Mouse (Mus musculus) ES-E14 (cell line): Measurements from ENCODE around the gene Ttl. TPM values are rescaled to one million over a fixed set of nuclear protein-coding genes. Genes with fewer than 3 reads are reported as not detected.

Experiments used
- DNase-seq: peaks from one replicate; pipeline ENCODE4 v3.0.0-alpha.2; 2013; ENCODE audit warnings: low read depth, low spot score
- H3K27ac ChIP-seq: 2 replicates; pipeline ENCODE4 v1.5.1; 2012; ENCODE audit warnings: low read depth, mild to moderate bottlenecking, low read length, moderate library complexity, mixed read lengths; ENCODE audit not compliant: poor library complexity, insufficient read depth, severe bottlenecking
- H3K36me3 ChIP-seq: 2 replicates; pipeline ENCODE4 v1.6.1; 2012; ENCODE audit warnings: mild to moderate bottlenecking, low read length, moderate library complexity, mixed read lengths; ENCODE audit not compliant: control insufficient read depth, poor library complexity, insufficient read depth, severe bottlenecking
- H3K4me1 ChIP-seq, 2 experiments: fragments of 150-350 bp in 1 of 2; sonication (generic) in 1 of 2; 2 replicates each; pipeline ENCODE4 v1.6.1; 2012; ENCODE audit warnings: low read length in 2 of 2, mild to moderate bottlenecking in 1 of 2, mixed read lengths in 1 of 2; ENCODE audit not compliant: control insufficient read depth in 2 of 2, insufficient read depth in 2 of 2, poor library complexity in 1 of 2
- H3K4me3 ChIP-seq, 2 experiments: fragments of 150-350 bp in 1 of 2; sonication (generic) in 1 of 2; 2 replicates each; pipeline ENCODE4 v1.5.1; 2012; ENCODE audit warnings: low read length in 2 of 2, low read depth in 1 of 2, mild to moderate bottlenecking in 1 of 2, mixed read lengths in 1 of 2; ENCODE audit not compliant: insufficient read depth in 1 of 2, poor library complexity in 1 of 2, severe bottlenecking in 1 of 2
- H3K9ac ChIP-seq: 2 replicates; pipeline ENCODE4 v1.6.1; 2012; ENCODE audit warnings: low read depth, mild to moderate bottlenecking, low read length, mixed read lengths; ENCODE audit not compliant: poor library complexity, insufficient read depth, severe bottlenecking
- H3K9me3 ChIP-seq: fragments of 150-350 bp; sonication (generic); 2 replicates; pipeline ENCODE4 v1.6.1; 2012; ENCODE audit warnings: low read depth, mild to moderate bottlenecking, low read length; ENCODE audit not compliant: control insufficient read depth, insufficient read depth
- CHD2 ChIP-seq: IDR thresholded peaks from 2 replicates; pipeline ENCODE4 v1.6.1; 2014; ENCODE audit warnings: mild to moderate bottlenecking, low read depth, low read length, inconsistent platforms
- HCFC1 ChIP-seq: IDR thresholded peaks from 2 replicates; pipeline ENCODE4 v1.6.1; 2012; ENCODE audit warnings: low read length, inconsistent platforms, borderline replicate concordance; ENCODE audit not compliant: insufficient read depth
- MAFK ChIP-seq: IDR thresholded peaks from 2 replicates; pipeline ENCODE4 v1.6.1; 2014; ENCODE audit warnings: mild to moderate bottlenecking, low read depth, low read length, inconsistent platforms; ENCODE audit not compliant: insufficient read depth
- ZC3H11A ChIP-seq: IDR thresholded peaks from 2 replicates; pipeline ENCODE4 v1.6.1; 2012; ENCODE audit warnings: low read depth, mild to moderate bottlenecking, inconsistent platforms, low read length, borderline replicate concordance
- ZNF384 ChIP-seq: IDR thresholded peaks from 2 replicates; pipeline ENCODE4 v1.6.1; 2012; ENCODE audit warnings: low read depth, low read length, inconsistent platforms
- in situ Hi-C, 2 experiments: fragments of 600-800 bp; cut with MboI; formaldehyde crosslinking; loops; one replicate each; pipeline ENCODE4 v1.15.1; 2025; ENCODE audit warnings: low sequenced_read_pairs in 2 of 2, inconsistent platforms in 1 of 2; ENCODE audit not compliant: unreplicated experiment in 2 of 2
- total RNA-seq: library from RNA; depleted of rRNA; stranded (reverse); fragments of 300-350 nt; gene quantifications from 2 replicates; pipeline ENCODE4 v1.2.3, GENCODE M21; 2012; rRNA removed

The Ttl gene
- total RNA-seq, 1 experiment = 12.4 TPM

- no peak for DNase-seq
- peaks cover 0 to 6% of the 10 kb centered on the region in 2 experiments; a peak in 2 of 4 replicates for H3K4me1 ChIP-seq
- H3K9me3 ChIP-seq = no peaks in the 10 kb centered on the region
- H3K36me3 ChIP-seq = peaks cover 25% of the 10 kb centered on the region
- in situ Hi-C loops = no loop called here
- H3K27ac ChIP-seq = no peak overlapping the region
- TF ChIP-seq CHD2 (no peak), MAFK (no peak), ZNF384 (no peak), ZC3H11A (no peak), HCFC1 (no peak)
- no peak overlapping the region for H3K4me3 ChIP-seq
- no peak overlapping the region for H3K9ac ChIP-seq
Observed at GRCm38 (mm10) chr2:129132231-129132630, 66.5 kb downstream of the Ttl start.

GRCm38 (mm10) chr2:129133006-129133805, 67.5 kb downstream of the Ttl start:
- no peak for TF ChIP-seq CHD2
- TF ChIP-seq ZNF384 = no peak

GRCm38 (mm10) chr2:129139906-129140305, 74.2 kb downstream of the Ttl start:
- Histone ChIP-seq H3K9ac (no peak overlapping the region), H3K36me3 (no peaks in the 10 kb centered on the region), H3K27ac (no peak overlapping the region), H3K4me3 (no peak overlapping the region), H3K4me1 (peaks cover 0 to 5% of the 10 kb centered on the region in 2 experiments; a peak in 1 of 4 replicates), H3K9me3 (no peaks in the 10 kb centered on the region)
- TF ChIP-seq HCFC1 = no peak
- TF ChIP-seq ZNF384 = no peak
- no peak for TF ChIP-seq CHD2
- TF ChIP-seq ZC3H11A = no peak
- TF ChIP-seq MAFK = no peak
- in situ Hi-C loops = no loop called here
- no peak for DNase-seq

More at GRCm38 (mm10) chr2:129133006-129133805, 67.5 kb downstream of the Ttl start:
- in situ Hi-C loops = no loop called here
- Histone ChIP-seq H3K36me3 (peaks cover 24% of the 10 kb centered on the region), H3K4me3 (no peak overlapping the region), H3K9me3 (no peaks in the 10 kb centered on the region), H3K27ac (no peak overlapping the region), H3K9ac (no peak overlapping the region), H3K4me1 (peaks cover 0 to 6% of the 10 kb centered on the region in 2 experiments; a peak in 2 of 4 replicates)
- no peak for DNase-seq

Other genes starting within 250 kb of the Ttl start
- gene Tmem87b, start 247.8 kb upstream of the Ttl start, total RNA-seq = 19.4 and 25.6 TPM in 2 replicates
- gene Fbln7, start 203.0 kb upstream of the Ttl start, total RNA-seq = 0.21 and 0.22 TPM in 2 replicates
- gene Zc3h8, start 121.9 kb upstream of the Ttl start, total RNA-seq = 19.5 and 20.9 TPM in 2 replicates
- gene Zc3h6, start 98.5 kb upstream of the Ttl start, total RNA-seq = 0.98 and 1.9 TPM in 2 replicates
- gene Gm10762, start 98.2 kb upstream of the Ttl start, total RNA-seq = 7.3 and 9.2 TPM in 2 replicates
- gene Vinac1, start 17.8 kb upstream of the Ttl start, total RNA-seq = 0.11 and 0.13 TPM in 2 replicates
- gene Polr1b, start 35.1 kb downstream of the Ttl start, total RNA-seq = 100 and 120 TPM in 2 replicates
- gene Chchd5, start 63.8 kb downstream of the Ttl start, total RNA-seq = 37.0 and 38.8 TPM in 2 replicates
- gene Slc20a1, start 132.8 kb downstream of the Ttl start, total RNA-seq = 309 and 509 TPM in 2 replicates
- 14.7 and 15.8 TPM in 2 replicates for gene Ckap2l, start 231.3 kb downstream of the Ttl start, total RNA-seq
- gene Il1a, start 244.0 kb downstream of the Ttl start, total RNA-seq = not detected in 2 replicates